Mouse (Mus musculus) lung, embryonic 14.5 days (tissue): ENCODE measurements around the gene Srl. TPM values are rescaled to one million over a fixed set of nuclear protein-coding genes. Genes with fewer than 3 reads are reported as not detected.
"Not testable (repeated sequence)": the region's sequence is repeated elsewhere in the genome, so short reads cannot be mapped to it uniquely, and the experiment has no call there.

Source experiments
- ATAC-seq: fragments of 200-750 bp; cut with Nextera tagmentation; 2 replicates; pipeline ENCODE4 v1.8.0; 2017; ENCODE audit warnings: mild to moderate bottlenecking, moderate TSS enrichment, moderate library complexity; ENCODE audit not compliant: insufficient read depth
- DNase-seq: peaks from one replicate; pipeline ENCODE4 v3.0.0-alpha.2; 2015
- H3K27ac ChIP-seq: fragments of 300-500 bp; sonication (generic); 2 replicates; pipeline ENCODE4 v1.5.1; 2014; ENCODE audit warnings: low read depth, mild to moderate bottlenecking, moderate library complexity
- H3K27me3 ChIP-seq: fragments of 300-500 bp; sonication (generic); 2 replicates; pipeline ENCODE4 v1.6.1; 2014; ENCODE audit warnings: low read length, control low read depth; ENCODE audit not compliant: insufficient read depth
- H3K36me3 ChIP-seq: fragments of 300-500 bp; sonication (generic); 2 replicates; pipeline ENCODE4 v1.6.1; 2014; ENCODE audit warnings: control low read depth; ENCODE audit not compliant: insufficient read depth
- H3K4me1 ChIP-seq: fragments of 300-500 bp; sonication (generic); 2 replicates; pipeline ENCODE4 v1.6.1; 2014; ENCODE audit warnings: antibody characterized with exemption, control low read depth; ENCODE audit not compliant: insufficient read depth
- H3K4me2 ChIP-seq: fragments of 300-500 bp; sonication (generic); 2 replicates; pipeline ENCODE4 v1.6.1; 2014; ENCODE audit warnings: mild to moderate bottlenecking
- H3K4me3 ChIP-seq: fragments of 300-500 bp; sonication (generic); 2 replicates; pipeline ENCODE4 v1.5.1; 2014; ENCODE audit warnings: low read depth, low read length
- H3K9ac ChIP-seq: fragments of 300-500 bp; sonication (generic); 2 replicates; pipeline ENCODE4 v1.6.1; 2014
- H3K9me3 ChIP-seq: fragments of 300-500 bp; sonication (generic); 2 replicates; pipeline ENCODE4 v1.6.1; 2016; ENCODE audit warnings: low read depth, low read length, control low read depth
- CTCF ChIP-seq: IDR thresholded peaks from 2 replicates; pipeline ENCODE4 v1.5.1; 2016; ENCODE audit warnings: antibody characterized with exemption, low read depth
- WGBS: fragments of 180-500 bp; shearing (Covaris S2); extraction: QIAGEN DNeasy Blood & Tissue Kit; methylation state at CpG from one replicate; pipeline ENCODE4 v1.1.7; 2014; 5-methylcytosine and 5-hydroxymethylcytosine counted together
- polyA plus RNA-seq: library from polyadenylated mRNA; unstranded; fragments of >200 nt; fragmentation: Nextera tagmentation; extraction: Ambion mirVana; gene quantifications from 2 replicates; pipeline ENCODE4 v1.2.1, GENCODE M21; 2014

Srl gene
- polyA plus RNA-seq, 1 experiment from 2014 or later: 20.7 TPM

DNA sequence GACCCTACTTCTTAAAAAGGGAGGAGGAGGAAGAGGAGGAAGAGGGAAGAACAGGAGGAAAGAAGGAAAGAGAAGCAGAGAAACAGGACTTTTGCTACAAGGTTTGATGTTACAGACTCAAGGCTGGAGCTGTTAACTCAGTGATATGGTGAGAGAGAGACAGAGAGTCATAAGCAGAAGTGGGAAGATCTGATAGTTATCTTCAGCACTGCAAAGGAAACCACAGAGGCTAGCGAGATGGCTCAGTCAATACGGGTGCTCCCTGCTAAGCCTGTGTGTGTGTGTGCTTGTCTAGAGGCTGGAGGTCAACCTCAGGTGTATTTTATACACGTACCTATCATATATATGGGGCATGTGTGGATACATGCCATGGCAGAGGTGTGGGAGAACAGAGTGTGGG is 42.2 kb upstream of the Srl start:
- DNase-seq: no peak
- peaks cover 16% of the 10 kb centered on the region for H3K4me1 ChIP-seq
- H3K36me3 ChIP-seq: no peaks in the 10 kb centered on the region
- no peak for ATAC-seq
- H3K4me2 ChIP-seq: no peak overlapping the region
- H3K4me3 ChIP-seq: no peak overlapping the region
- H3K27me3 ChIP-seq: no peaks in the 10 kb centered on the region
- no peak overlapping the region for H3K9ac ChIP-seq
- WGBS: 77% methylated on average over 3 of the region's 3 CpGs
- no peaks in the 10 kb centered on the region for H3K9me3 ChIP-seq
- no peak overlapping the region for H3K27ac ChIP-seq
- no peak for TF ChIP-seq CTCF

DNA sequence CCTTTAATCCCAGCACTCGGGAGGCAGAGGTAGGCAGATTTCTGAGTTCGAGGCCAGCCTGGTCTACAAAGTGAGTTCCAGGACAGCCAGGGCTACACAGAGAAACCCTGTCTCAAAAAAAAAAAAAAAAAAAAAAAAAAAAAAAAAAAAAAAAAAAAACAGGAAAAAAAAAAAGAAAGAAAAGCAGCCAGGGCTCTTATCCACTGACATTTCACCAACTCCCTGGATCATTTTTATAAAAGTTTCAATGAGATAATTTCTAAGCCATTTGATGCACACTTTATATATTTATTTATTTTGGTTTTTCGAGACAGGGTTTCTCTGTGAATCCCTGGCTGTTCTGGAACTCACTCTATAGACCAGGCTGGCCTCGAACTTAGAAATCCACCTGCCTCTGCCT is 39.6 kb upstream of the Srl start:
- not testable (repeated sequence) for H3K4me1 ChIP-seq, H3K36me3 ChIP-seq, H3K27ac ChIP-seq, H3K9me3 ChIP-seq, H3K9ac ChIP-seq, ATAC-seq, H3K4me3 ChIP-seq, H3K27me3 ChIP-seq, DNase-seq, H3K4me2 ChIP-seq
- 89% methylated on average over 3 of the region's 4 CpGs for WGBS

DNA sequence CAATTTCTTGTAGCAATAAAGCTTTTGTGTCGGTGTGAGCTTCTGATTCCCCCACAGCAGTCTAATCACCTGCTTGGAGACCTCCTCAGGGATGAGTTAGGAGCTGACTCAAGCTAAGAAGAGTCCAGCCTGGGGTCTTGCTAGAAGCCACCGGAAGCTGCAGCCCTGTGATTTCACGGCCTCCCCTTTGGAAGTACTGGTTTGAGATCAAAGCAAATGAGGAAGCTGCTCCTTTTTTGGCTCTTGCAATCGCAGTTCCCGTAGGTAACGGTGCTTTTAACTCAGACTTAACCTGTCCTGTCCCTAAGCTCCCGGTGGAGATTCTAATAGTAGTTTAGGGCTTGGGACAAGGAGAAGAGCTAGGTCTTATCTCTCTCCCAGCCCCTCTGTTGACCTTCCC is 37.0 kb upstream of the Srl start:
- H3K9me3 ChIP-seq: no peaks in the 10 kb centered on the region
- DNase-seq (no peak), ATAC-seq (no peak)
- H3K4me3 ChIP-seq: no peak overlapping the region
- no peaks in the 10 kb centered on the region for H3K4me1 ChIP-seq
- H3K36me3 ChIP-seq: no peaks in the 10 kb centered on the region
- no peak overlapping the region for H3K4me2 ChIP-seq
- H3K27ac ChIP-seq: no peak overlapping the region
- H3K9ac ChIP-seq: no peak overlapping the region
- TF ChIP-seq CTCF: no peak
- no peaks in the 10 kb centered on the region for H3K27me3 ChIP-seq
- 43% methylated on average over 7 of the region's 7 CpGs for WGBS

DNA sequence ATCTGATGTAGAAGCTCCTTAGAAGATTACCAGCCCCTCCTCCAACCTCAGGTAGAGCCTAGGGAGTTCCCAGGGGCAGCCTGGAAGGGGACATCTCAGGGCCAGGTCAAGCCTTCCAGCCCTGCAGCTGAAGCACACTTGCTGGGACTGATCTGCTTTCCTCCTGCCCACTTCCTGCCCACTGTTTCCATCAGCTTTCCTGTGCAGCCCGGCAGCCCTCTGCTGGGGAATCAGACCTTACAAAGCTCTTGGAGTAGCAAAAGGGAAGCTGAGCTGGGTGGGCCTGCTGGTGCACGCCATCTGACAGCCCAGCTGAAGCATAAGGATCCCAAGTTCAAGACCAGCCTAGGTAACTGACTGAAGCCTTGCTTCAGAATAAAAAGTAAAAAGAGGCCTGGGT is 35.3 kb upstream of the Srl start:
- Histone ChIP-seq H3K27ac (no peak overlapping the region), H3K36me3 (no peaks in the 10 kb centered on the region), H3K4me2 (no peak overlapping the region), H3K9ac (no peak overlapping the region), H3K9me3 (no peaks in the 10 kb centered on the region), H3K4me1 (no peaks in the 10 kb centered on the region), H3K4me3 (no peak overlapping the region), H3K27me3 (no peaks in the 10 kb centered on the region)
- ATAC-seq (no peak), DNase-seq (no peak)
- 45% methylated on average over 2 of the region's 2 CpGs for WGBS
- TF ChIP-seq CTCF: no peak; the same call in 1 of the 2 replicates

DNA sequence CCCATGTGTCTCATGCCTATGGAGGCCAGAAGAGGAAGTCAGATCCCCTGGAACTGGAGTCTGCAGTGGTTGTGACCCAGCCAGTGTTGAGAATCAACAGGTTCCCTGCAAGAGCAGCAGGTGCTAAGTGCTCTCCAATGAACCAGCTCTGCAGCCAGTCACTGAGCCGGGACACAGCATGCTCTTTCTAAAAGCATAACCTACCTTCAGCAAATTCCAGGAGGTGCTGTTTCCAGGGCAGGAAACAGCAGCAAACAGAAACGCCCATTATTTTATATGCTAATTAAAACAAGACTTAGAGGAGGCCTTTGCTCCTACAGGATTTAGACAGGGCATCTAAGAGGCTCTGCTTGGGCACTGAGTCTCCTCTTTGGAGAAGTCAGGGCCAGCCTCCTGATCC is 34.4 kb upstream of the Srl start:
- no peaks in the 10 kb centered on the region for H3K9me3 ChIP-seq
- H3K4me1 ChIP-seq: peaks cover 3% of the 10 kb centered on the region; the same call in 1 of the 2 replicates
- H3K4me3 ChIP-seq: no peak overlapping the region
- 57% methylated on average over 2 of the region's 2 CpGs for WGBS
- H3K27me3 ChIP-seq: no peaks in the 10 kb centered on the region
- DNase-seq (no peak), ATAC-seq (no peak)
- no peak overlapping the region for H3K4me2 ChIP-seq
- TF ChIP-seq CTCF: no peak
- no peak overlapping the region for H3K9ac ChIP-seq
- no peaks in the 10 kb centered on the region for H3K36me3 ChIP-seq
- no peak overlapping the region for H3K27ac ChIP-seq

DNA sequence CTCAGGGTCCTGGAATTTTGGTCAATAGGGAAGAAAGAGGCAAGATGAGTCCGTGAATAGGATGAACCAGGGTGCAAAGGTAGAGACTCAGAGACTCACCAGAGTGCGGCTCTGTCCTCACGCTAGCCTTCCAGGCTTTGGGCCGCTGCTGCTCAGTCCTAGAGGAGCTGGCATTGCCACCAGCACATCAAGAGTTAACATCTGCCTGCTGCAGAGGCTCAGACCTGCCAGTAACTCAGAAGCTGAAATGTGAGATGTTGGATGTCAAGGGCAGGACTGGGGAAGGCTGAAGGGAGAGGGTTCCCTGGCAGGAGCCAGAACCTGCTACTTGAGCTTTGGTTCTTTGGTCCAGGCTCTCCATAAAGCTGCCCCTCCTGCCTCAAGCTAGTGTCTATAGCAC is 29.1 kb upstream of the Srl start:
- DNase-seq (peak; percentile 34), ATAC-seq (peak; percentile 74; the same call in 1 of the 2 replicates)
- no peaks in the 10 kb centered on the region for H3K9me3 ChIP-seq
- no peaks in the 10 kb centered on the region for H3K27me3 ChIP-seq
- WGBS: 47% methylated on average over 4 of the region's 4 CpGs
- H3K27ac ChIP-seq: no peak overlapping the region
- no peak overlapping the region for H3K4me3 ChIP-seq
- no peak overlapping the region for H3K9ac ChIP-seq
- H3K4me1 ChIP-seq: peaks cover 8% of the 10 kb centered on the region; the same call in 1 of the 2 replicates
- no peaks in the 10 kb centered on the region for H3K36me3 ChIP-seq
- H3K4me2 ChIP-seq: no peak overlapping the region
- no peak for TF ChIP-seq CTCF

DNA sequence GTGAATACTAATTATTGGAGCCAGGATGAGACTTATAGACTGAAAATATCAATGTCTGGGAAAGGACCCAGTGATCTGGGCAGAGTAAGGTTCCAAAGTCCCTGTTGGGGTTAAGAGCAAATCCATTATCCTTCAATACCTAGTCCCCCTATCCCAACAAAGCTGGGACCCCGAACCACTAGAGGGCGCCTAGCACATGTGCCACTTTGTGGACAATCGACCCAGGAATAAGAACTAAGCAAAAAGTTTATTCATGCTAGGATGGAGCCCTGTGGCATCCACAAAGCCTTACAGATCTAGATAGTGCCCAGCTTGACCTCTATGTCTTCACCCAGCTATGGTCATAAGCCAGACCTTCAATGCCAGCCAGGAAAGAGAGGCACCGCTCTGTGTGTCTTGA is 26.3 kb upstream of the Srl start:
- Histone ChIP-seq H3K4me2 (no peak overlapping the region), H3K27me3 (no peaks in the 10 kb centered on the region), H3K36me3 (no peaks in the 10 kb centered on the region), H3K4me1 (peaks cover 8% of the 10 kb centered on the region; the same call in 1 of the 2 replicates), H3K9ac (no peak overlapping the region), H3K27ac (no peak overlapping the region), H3K4me3 (no peak overlapping the region), H3K9me3 (no peaks in the 10 kb centered on the region)
- peak; percentile 45 for ATAC-seq
- WGBS: 18% methylated on average over 4 of the region's 4 CpGs
- TF ChIP-seq CTCF: peak; percentile 92
- DNase-seq: peak; percentile 96
